Mouse (Mus musculus) hindbrain, embryonic 16.5 days (tissue): ENCODE results near the gene Mrps12. TPM values are rescaled to one million over a fixed set of nuclear protein-coding genes. Genes with fewer than 3 reads are reported as not detected.
"Not testable (repeated sequence)": the region's sequence is repeated elsewhere in the genome, so short reads cannot be mapped to it uniquely, and the experiment has no call there.

Experiments
- ATAC-seq: fragments of 200-750 bp; cut with Nextera tagmentation; 2 replicates; pipeline ENCODE4 v1.8.0; 2017; ENCODE audit warnings: moderate TSS enrichment, moderate library complexity
- H3K27ac ChIP-seq: fragments of 300-500 bp; sonication (generic); 2 replicates; pipeline ENCODE4 v1.5.1; 2014; ENCODE audit warnings: low read depth, mild to moderate bottlenecking, control low read depth, low read length, moderate library complexity
- H3K27me3 ChIP-seq: fragments of 300-500 bp; sonication (generic); replicated peaks from 2 replicates; pipeline ENCODE4 v1.6.1; 2014; ENCODE audit warnings: low read length; ENCODE audit not compliant: control insufficient read depth, insufficient read depth
- H3K36me3 ChIP-seq: fragments of 300-500 bp; sonication (generic); 2 replicates; pipeline ENCODE4 v1.6.1; 2014; ENCODE audit warnings: mild to moderate bottlenecking, low read length, moderate library complexity, mixed read lengths; ENCODE audit not compliant: control insufficient read depth, insufficient read depth
- H3K4me1 ChIP-seq: fragments of 300-500 bp; sonication (generic); 2 replicates; pipeline ENCODE4 v1.6.1; 2014; ENCODE audit warnings: low read depth, low read length; ENCODE audit not compliant: control insufficient read depth, insufficient read depth
- H3K4me2 ChIP-seq: fragments of 300-500 bp; sonication (generic); 2 replicates; pipeline ENCODE4 v1.6.1; 2014; ENCODE audit warnings: mild to moderate bottlenecking, low read length, control low read depth, moderate library complexity
- H3K4me3 ChIP-seq: fragments of 300-500 bp; sonication (generic); 2 replicates; pipeline ENCODE4 v1.5.1; 2014; ENCODE audit warnings: mild to moderate bottlenecking, low read length, control low read depth, moderate library complexity
- H3K9ac ChIP-seq: fragments of 300-500 bp; sonication (generic); 2 replicates; pipeline ENCODE4 v1.6.1; 2014; ENCODE audit warnings: low read depth, mild to moderate bottlenecking, control low read depth, low read length, moderate library complexity
- H3K9me3 ChIP-seq: fragments of 300-500 bp; sonication (generic); 2 replicates; pipeline ENCODE4 v1.6.1; 2014; ENCODE audit warnings: mild to moderate bottlenecking, low read length, moderate library complexity; ENCODE audit not compliant: control insufficient read depth
- WGBS: fragments of 180-500 bp; shearing (Covaris S2); extraction: QIAGEN DNeasy Blood & Tissue Kit; methylation state at CpG from one replicate; pipeline ENCODE4 v1.1.7; 2014; 5-methylcytosine and 5-hydroxymethylcytosine counted together
- polyA plus RNA-seq: library from polyadenylated mRNA; unstranded; fragments of >200 nt; fragmentation: Nextera tagmentation; extraction: Ambion mirVana; gene quantifications from 2 replicates; pipeline ENCODE4 v1.2.1, GENCODE M21; 2015

Gene Mrps12
- polyA plus RNA-seq, 1 experiment from 2014 or later, result 113 TPM

GRCm38 (mm10) chr7:28702601-28703143 lies 38.9 kb downstream of the Mrps12 start:
- Histone ChIP-seq H3K9ac (no peak overlapping the region), H3K9me3 (peaks cover 3% of the 10 kb centered on the region; the same call in 1 of the 2 replicates), H3K27me3 (no peaks in the 10 kb centered on the region), H3K36me3 (no peaks in the 10 kb centered on the region), H3K4me2 (no peak overlapping the region), H3K27ac (no peak overlapping the region), H3K4me3 (no peak overlapping the region), H3K4me1 (no peaks in the 10 kb centered on the region)
- ATAC-seq, result no peak
- WGBS, result 72% methylated on average over 9 of the region's 9 CpGs

- H3K9ac ChIP-seq, H3K9me3 ChIP-seq, H3K4me2 ChIP-seq, H3K36me3 ChIP-seq, H3K27ac ChIP-seq, ATAC-seq, H3K27me3 ChIP-seq, H3K4me3 ChIP-seq, H3K4me1 ChIP-seq: not testable (repeated sequence)
- 97% methylated on average over 12 of the region's 12 CpGs for WGBS
Observed at GRCm38 (mm10) chr7:28701306-28701705, 40.3 kb downstream of the Mrps12 start.

DNA sequence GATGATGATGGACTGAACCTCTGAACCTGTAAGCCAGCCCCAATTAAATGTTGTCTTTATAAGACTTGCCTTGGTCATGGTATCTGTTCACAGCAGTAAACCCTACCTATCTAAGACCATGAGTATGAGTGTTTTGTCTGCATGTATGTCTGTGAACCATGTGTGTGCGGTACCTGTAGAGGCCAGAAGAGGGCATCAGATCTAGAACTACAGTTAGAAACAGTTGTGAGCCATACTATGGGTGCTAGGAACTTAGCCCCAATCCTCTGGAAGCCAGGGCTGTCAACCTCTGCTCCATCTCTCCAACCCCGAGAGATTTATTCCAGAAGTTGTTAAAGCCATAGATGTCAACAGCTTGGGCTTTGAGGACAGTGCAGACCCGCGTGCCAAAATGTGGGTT lies 41.4 kb downstream of the Mrps12 start:
- Histone ChIP-seq H3K9me3 (peaks cover 3% of the 10 kb centered on the region; the same call in 1 of the 2 replicates), H3K27ac (no peak overlapping the region), H3K4me3 (no peak overlapping the region), H3K4me2 (no peak overlapping the region), H3K36me3 (0 out of 2 replicates have a peak, but pooled peaks cover 4% of the 10 kb centered on the region), H3K27me3 (no peaks in the 10 kb centered on the region; the same call in 1 of the 2 replicates), H3K4me1 (no peaks in the 10 kb centered on the region), H3K9ac (no peak overlapping the region)
- WGBS, result 97% methylated on average over 4 of the region's 4 CpGs
- ATAC-seq, result no peak

GRCm38 (mm10) chr7:28697277-28697676 lies 44.3 kb downstream of the Mrps12 start:
- no peak overlapping the region for H3K27ac ChIP-seq
- no peak overlapping the region for H3K9ac ChIP-seq
- no peak overlapping the region for H3K4me3 ChIP-seq
- H3K27me3 ChIP-seq, result no peaks in the 10 kb centered on the region; the same call in 1 of the 2 replicates
- 0 out of 2 replicates have a peak, but pooled peaks cover 4% of the 10 kb centered on the region for H3K36me3 ChIP-seq
- ATAC-seq, result no peak
- H3K4me1 ChIP-seq, result peaks cover 4% of the 10 kb centered on the region
- peaks cover 3% of the 10 kb centered on the region; the same call in 1 of the 2 replicates for H3K9me3 ChIP-seq
- no peak overlapping the region for H3K4me2 ChIP-seq
- 94% methylated on average over 11 of the region's 11 CpGs for WGBS

DNA sequence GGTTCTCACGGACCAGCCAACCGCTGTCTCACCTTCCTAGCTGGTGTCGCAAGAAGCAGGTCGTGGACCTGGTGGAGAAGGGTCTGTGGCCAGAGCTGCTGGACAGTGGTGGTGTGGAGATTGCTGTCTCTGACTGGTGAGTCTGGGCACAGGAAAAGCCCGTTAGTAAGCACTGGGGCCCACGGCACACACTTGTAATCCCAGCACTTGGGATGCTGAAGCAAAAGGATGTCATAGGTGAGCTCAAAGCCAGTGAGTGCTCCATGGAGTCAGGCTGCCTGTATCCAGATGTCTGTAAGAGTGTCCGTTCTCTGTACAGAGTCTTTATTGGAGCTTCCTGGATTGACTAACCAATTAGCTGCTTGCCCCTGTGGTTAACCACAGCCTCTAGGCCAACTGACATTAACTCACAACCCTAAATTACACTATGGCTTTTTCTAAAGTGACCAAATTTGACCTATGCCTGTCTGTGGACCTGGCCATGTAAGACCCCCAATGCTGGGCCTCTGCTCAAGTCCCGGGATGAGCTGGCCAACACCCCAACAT lies 46.6 kb downstream of the Mrps12 start:
- Histone ChIP-seq H3K4me3 (no peak overlapping the region), H3K4me2 (no peak overlapping the region; the same call in 1 of the 2 replicates), H3K36me3 (0 out of 2 replicates have a peak, but pooled peaks cover 4% of the 10 kb centered on the region), H3K9ac (no peak overlapping the region), H3K4me1 (peaks cover 4% of the 10 kb centered on the region), H3K27me3 (no peaks in the 10 kb centered on the region; the same call in 1 of the 2 replicates), H3K9me3 (no peaks in the 10 kb centered on the region), H3K27ac (no peak overlapping the region)
- WGBS, result 53% methylated on average over 8 of the region's 8 CpGs
- ATAC-seq, result no peak

GRCm38 (mm10) chr7:28694423-28694822 lies 47.2 kb downstream of the Mrps12 start:
- WGBS, result 6% methylated on average over 14 of the region's 14 CpGs
- no peak for ATAC-seq
- no peaks in the 10 kb centered on the region for H3K9me3 ChIP-seq
- peaks cover 4% of the 10 kb centered on the region for H3K4me1 ChIP-seq
- no peak overlapping the region for H3K27ac ChIP-seq
- H3K36me3 ChIP-seq, result 0 out of 2 replicates have a peak, but pooled peaks cover 4% of the 10 kb centered on the region
- H3K4me3 ChIP-seq, result peak overlapping the region; percentile 3; the same call in 1 of the 2 replicates
- H3K9ac ChIP-seq, result 0 out of 2 replicates have a peak overlapping the region, but pooled peaks have one; percentile 4
- peak overlapping the region; percentile 73 for H3K4me2 ChIP-seq
- H3K27me3 ChIP-seq, result no peaks in the 10 kb centered on the region; the same call in 1 of the 2 replicates

- Histone ChIP-seq H3K36me3 (0 out of 2 replicates have a peak, but pooled peaks cover 4% of the 10 kb centered on the region), H3K9me3 (no peaks in the 10 kb centered on the region), H3K27me3 (no peaks in the 10 kb centered on the region; the same call in 1 of the 2 replicates), H3K27ac (peak overlapping the region; percentile 67), H3K4me3 (peak overlapping the region; percentile 54), H3K9ac (peak overlapping the region; percentile 78), H3K4me2 (peak overlapping the region; percentile 73), H3K4me1 (peaks cover 4% of the 10 kb centered on the region)
- under 1% methylated on average over 38 of the region's 38 CpGs for WGBS
- ATAC-seq, result peak; percentile 93
Observed at GRCm38 (mm10) chr7:28693321-28693966, 48.2 kb downstream of the Mrps12 start.

GRCm38 (mm10) chr7:28692545-28693320 lies 48.9 kb downstream of the Mrps12 start, which contains the start of gene Fbxo27:
TSS of gene Fbxo27 (plus strand) at chr7:28692849.
- peak within 1 kb of the TSS; percentile 67 for H3K27ac ChIP-seq
- peak; percentile 75 for ATAC-seq
- 25% methylated on average over 30 of the region's 30 CpGs for WGBS
- H3K9ac ChIP-seq, result peak within 1 kb of the TSS; percentile 78
- no peaks in the 10 kb centered on the region; the same call in 1 of the 2 replicates for H3K27me3 ChIP-seq
- peak within 1 kb of the TSS; percentile 73 for H3K4me2 ChIP-seq
- H3K36me3 ChIP-seq, result 0 out of 2 replicates have a peak, but pooled peaks cover 4% of the 10 kb centered on the region
- peak within 1 kb of the TSS; percentile 54 for H3K4me3 ChIP-seq
- H3K4me1 ChIP-seq, result peaks cover 4% of the 10 kb centered on the region
- no peaks in the 10 kb centered on the region for H3K9me3 ChIP-seq
